Mouse (Mus musculus): Measurements from ENCODE around the gene Rnf114.

DNA sequence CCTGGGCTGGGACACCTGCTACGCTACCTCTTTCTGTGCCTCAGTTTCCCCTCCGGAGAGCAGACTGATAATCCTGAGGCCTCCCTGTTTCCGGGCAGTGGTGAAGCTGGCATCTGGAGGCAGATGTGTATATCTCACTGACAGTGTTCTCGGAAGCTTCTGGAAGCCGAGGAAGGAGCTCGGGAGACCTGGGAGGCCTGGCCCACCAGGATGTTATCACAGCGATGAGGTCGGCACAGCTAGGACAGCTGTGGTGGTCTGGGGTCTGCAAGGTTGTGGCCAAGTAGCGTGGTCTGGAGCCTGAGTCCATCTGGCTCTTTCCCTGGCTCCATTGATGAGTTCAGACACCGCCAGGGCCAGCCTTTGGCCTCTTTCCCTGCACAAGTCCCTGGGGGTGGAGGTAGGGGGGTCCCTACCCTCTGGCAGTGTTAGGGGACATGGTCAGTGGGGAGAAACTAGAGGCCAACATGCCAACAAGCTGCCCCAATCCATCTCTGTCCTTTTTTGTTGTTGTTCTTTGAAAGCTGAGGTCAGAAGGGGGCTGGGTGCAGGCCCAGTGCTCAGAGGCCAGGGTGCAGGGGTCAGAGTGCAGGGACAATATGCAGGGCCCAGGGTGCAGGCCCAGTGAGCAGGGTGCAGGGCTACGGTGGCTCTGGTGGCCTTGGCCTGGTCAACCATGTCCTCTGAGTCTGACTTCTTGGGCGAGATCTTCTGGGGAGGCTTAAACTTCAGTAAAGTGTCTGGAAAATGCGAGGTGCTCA lies 72.3 kb downstream of the Rnf114 start:
- TF ChIP-seq CTCF (IDR thresholded peaks at IDR 0.05; ENCODE audit: low read depth, low read length) (no peak), POLR2A (IDR thresholded peaks at IDR 0.05; ENCODE audit: extremely low read depth, insufficient read depth, low read length) (no peak)
